Mouse (Mus musculus) CH12.LX (cell line): ENCODE measurements around the gene Doc2a. TPM values are rescaled to one million over a fixed set of nuclear protein-coding genes. Genes with fewer than 3 reads are reported as not detected.

Experiments
- DNase-seq: peaks from one replicate; pipeline ENCODE4 v3.0.0-alpha.2; 2013; ENCODE audit errors: extremely low read depth
- H3K27ac ChIP-seq: 2 replicates; pipeline ENCODE4 v1.5.1; 2012; ENCODE audit warnings: low read depth, mild to moderate bottlenecking, control low read depth, moderate library complexity; ENCODE audit not compliant: insufficient read depth
- H3K27me3 ChIP-seq: replicated peaks from 2 replicates; pipeline ENCODE3; 2012; ENCODE audit warnings: inconsistent platforms
- H3K36me3 ChIP-seq, 2 experiments: replicated peaks in 1 of 2; 2 replicates each; pipeline versions ENCODE3 to v1.6.1; 2012; ENCODE audit warnings: inconsistent platforms in 1 of 2, low read length in 1 of 2, mild to moderate bottlenecking in 1 of 2, mixed read lengths in 1 of 2, moderate library complexity in 1 of 2; ENCODE audit not compliant: control insufficient read depth in 1 of 2, insufficient read depth in 1 of 2
- H3K4me1 ChIP-seq, 2 experiments: 2 replicates each; pipeline ENCODE4 v1.6.1; 2012; ENCODE audit warnings: inconsistent platforms in 1 of 2, moderate library complexity in 1 of 2; ENCODE audit not compliant: insufficient read depth in 2 of 2, control insufficient read depth in 1 of 2
- H3K4me2 ChIP-seq: 2 replicates; pipeline ENCODE4 v1.6.1; 2012; ENCODE audit warnings: low read depth, mild to moderate bottlenecking, control low read depth; ENCODE audit not compliant: poor library complexity, insufficient read depth, severe bottlenecking
- H3K4me3 ChIP-seq, 3 experiments: fragments of 150-350 bp in 1 of 3; sonication (generic) in 1 of 3; replicated peaks in 1 of 3; 2 replicates each; pipeline versions ENCODE3 to v1.5.1; 2011 to 2012; ENCODE audit warnings: low read depth in 2 of 3, low read length in 2 of 3, mild to moderate bottlenecking in 2 of 3, moderate library complexity in 2 of 3, control low read depth in 1 of 3, improper control_type of control experiment in 1 of 3, inconsistent platforms in 1 of 3, mixed read lengths in 1 of 3; ENCODE audit not compliant: poor library complexity in 1 of 3
- H3K79me2 ChIP-seq: replicated peaks from 2 replicates; pipeline ENCODE4 v1.6.1; 2012; ENCODE audit warnings: mild to moderate bottlenecking, moderate library complexity; ENCODE audit not compliant: control insufficient read depth, poor library complexity, insufficient read depth, severe bottlenecking; ENCODE audit errors: extremely low read depth
- H3K9ac ChIP-seq: 2 replicates; pipeline ENCODE4 v1.6.1; 2012; ENCODE audit warnings: low read depth, mild to moderate bottlenecking, control low read depth, moderate library complexity; ENCODE audit not compliant: insufficient read depth
- H3K9me3 ChIP-seq: replicated peaks from 2 replicates; pipeline ENCODE3; 2012; ENCODE audit warnings: low read length, inconsistent platforms, mixed read lengths
- BHLHE40 ChIP-seq: IDR thresholded peaks from 2 replicates; pipeline ENCODE4 v1.6.1; 2011; ENCODE audit warnings: mild to moderate bottlenecking, low read depth, low read length, improper control_type of control experiment
- CHD1 ChIP-seq: IDR thresholded peaks from 2 replicates; pipeline ENCODE4 v1.6.1; 2012; ENCODE audit warnings: low read depth, low read length, improper control_type of control experiment, inconsistent platforms
- CHD2 ChIP-seq: IDR thresholded peaks from 2 replicates; pipeline ENCODE4 v1.6.1; 2011; ENCODE audit warnings: low read length, improper control_type of control experiment
- CTCF ChIP-seq, 2 experiments: IDR thresholded peaks in 1 of 2; conservative IDR thresholded peaks in 1 of 2; 2 replicates each; pipeline ENCODE4 v1.5.1; 2011 to 2012; ENCODE audit warnings: low read depth in 2 of 2, low read length in 2 of 2, improper control_type of control experiment in 1 of 2, inconsistent platforms in 1 of 2, mild to moderate bottlenecking in 1 of 2, moderate library complexity in 1 of 2
- E2F4 ChIP-seq: IDR thresholded peaks from 2 replicates; pipeline ENCODE4 v1.6.1; 2011; ENCODE audit warnings: low read depth, low read length, improper control_type of control experiment; ENCODE audit not compliant: insufficient replicate concordance
- ELF1 ChIP-seq: IDR thresholded peaks from 2 replicates; pipeline ENCODE4 v1.6.1; 2014; ENCODE audit warnings: low read depth, mild to moderate bottlenecking, inconsistent platforms, low read length, improper control_type of control experiment
- EP300 ChIP-seq: IDR thresholded peaks from 2 replicates; pipeline ENCODE4 v1.6.1; 2011; ENCODE audit warnings: low read length, improper control_type of control experiment
- ETS1 ChIP-seq: conservative IDR thresholded peaks from 2 replicates; pipeline ENCODE4 v1.6.1; 2012; ENCODE audit warnings: low read depth, mild to moderate bottlenecking, inconsistent platforms, low read length, improper control_type of control experiment, moderate library complexity
- GABPA ChIP-seq: IDR thresholded peaks from 2 replicates; pipeline ENCODE4 v1.6.1; 2012; ENCODE audit warnings: low read depth, low read length, improper control_type of control experiment, inconsistent platforms; ENCODE audit not compliant: insufficient replicate concordance
- HCFC1 ChIP-seq: IDR thresholded peaks from 2 replicates; pipeline ENCODE4 v1.6.1; 2012; ENCODE audit warnings: low read depth, mild to moderate bottlenecking, inconsistent platforms, low read length, improper control_type of control experiment
- IRF4 ChIP-seq: IDR thresholded peaks from 2 replicates; pipeline ENCODE4 v1.6.1; 2014; ENCODE audit warnings: low read depth, mild to moderate bottlenecking, inconsistent platforms, low read length, improper control_type of control experiment
- JUN ChIP-seq: IDR thresholded peaks from 2 replicates; pipeline ENCODE4 v1.6.1; 2011; ENCODE audit warnings: low read depth, mild to moderate bottlenecking, low read length, improper control_type of control experiment, moderate library complexity; ENCODE audit not compliant: insufficient read depth
- JUND ChIP-seq: conservative IDR thresholded peaks from 2 replicates; pipeline ENCODE4 v1.6.1; 2011; ENCODE audit warnings: low read depth, low read length, improper control_type of control experiment
- KAT2A ChIP-seq: IDR thresholded peaks from 2 replicates; pipeline ENCODE4 v1.6.1; 2012; ENCODE audit warnings: low read length, improper control_type of control experiment, inconsistent platforms; ENCODE audit not compliant: insufficient replicate concordance
- MAFK ChIP-seq: IDR thresholded peaks from 2 replicates; pipeline ENCODE4 v1.6.1; 2011; ENCODE audit warnings: low read length, improper control_type of control experiment; ENCODE audit not compliant: insufficient replicate concordance
- MAX ChIP-seq: IDR thresholded peaks from 2 replicates; pipeline ENCODE4 v1.6.1; 2011; ENCODE audit warnings: low read length, improper control_type of control experiment
- MAZ ChIP-seq: IDR thresholded peaks from 2 replicates; pipeline ENCODE4 v1.6.1; 2012; ENCODE audit warnings: low read depth, mild to moderate bottlenecking, inconsistent platforms, low read length, improper control_type of control experiment, moderate library complexity
- MEF2A ChIP-seq: IDR thresholded peaks from 2 replicates; pipeline ENCODE4 v1.6.1; 2014; ENCODE audit warnings: low read depth, mild to moderate bottlenecking, inconsistent platforms, low read length, improper control_type of control experiment, borderline replicate concordance
- MXI1 ChIP-seq: IDR thresholded peaks from 2 replicates; pipeline ENCODE4 v1.6.1; 2011; ENCODE audit warnings: mild to moderate bottlenecking, low read depth, low read length, improper control_type of control experiment
- MYC ChIP-seq: IDR thresholded peaks from 2 replicates; pipeline ENCODE4 v1.6.1; 2011; ENCODE audit warnings: low read depth, mild to moderate bottlenecking, improper control_type of control experiment, low read length
- NELFE ChIP-seq: IDR thresholded peaks from 2 replicates; pipeline ENCODE4 v1.6.1; 2011; ENCODE audit warnings: low read depth, low read length, improper control_type of control experiment
- NRF1 ChIP-seq: IDR thresholded peaks from 2 replicates; pipeline ENCODE4 v1.6.1; 2014; ENCODE audit warnings: low read depth, mild to moderate bottlenecking, inconsistent platforms, low read length, improper control_type of control experiment, moderate library complexity
- PAX5 ChIP-seq: IDR thresholded peaks from 2 replicates; pipeline ENCODE4 v1.6.1; 2012; ENCODE audit warnings: low read length, inconsistent platforms, mixed read lengths
- POLR2A ChIP-seq: IDR thresholded peaks from 2 replicates; pipeline ENCODE4 v1.6.1; 2011; ENCODE audit warnings: low read depth, mild to moderate bottlenecking, improper control_type of control experiment, low read length
- POLR2AphosphoS2 ChIP-seq: IDR thresholded peaks from 2 replicates; pipeline ENCODE4 v1.6.1; 2011; ENCODE audit warnings: low read depth, low read length, improper control_type of control experiment
- RAD21 ChIP-seq: IDR thresholded peaks from 2 replicates; pipeline ENCODE4 v1.6.1; 2011; ENCODE audit warnings: low read depth, mild to moderate bottlenecking, low read length, improper control_type of control experiment, moderate library complexity
- RCOR1 ChIP-seq: conservative IDR thresholded peaks from 2 replicates; pipeline ENCODE4 v1.6.1; 2012; ENCODE audit warnings: low read depth, mild to moderate bottlenecking, inconsistent platforms, low read length, improper control_type of control experiment
- SIN3A ChIP-seq: IDR thresholded peaks from 2 replicates; pipeline ENCODE4 v1.6.1; 2012; ENCODE audit warnings: low read length, improper control_type of control experiment, inconsistent platforms
- SMC3 ChIP-seq: IDR thresholded peaks from 2 replicates; pipeline ENCODE4 v1.6.1; 2011; ENCODE audit warnings: low read depth, low read length, improper control_type of control experiment
- TBP ChIP-seq: conservative IDR thresholded peaks from 2 replicates; pipeline ENCODE4 v1.6.1; 2011; ENCODE audit warnings: low read depth, low read length, improper control_type of control experiment
- TCF12 ChIP-seq: IDR thresholded peaks from 2 replicates; pipeline ENCODE4 v1.6.1; 2014; ENCODE audit warnings: low read depth, mild to moderate bottlenecking, inconsistent platforms, low read length, improper control_type of control experiment
- UBTF ChIP-seq: IDR thresholded peaks from 2 replicates; pipeline ENCODE4 v1.6.1; 2012; ENCODE audit warnings: low read depth, mild to moderate bottlenecking, inconsistent platforms, low read length, improper control_type of control experiment, moderate library complexity
- USF1 ChIP-seq: IDR thresholded peaks from 2 replicates; pipeline ENCODE4 v1.6.1; 2014; ENCODE audit warnings: low read depth, mild to moderate bottlenecking, inconsistent platforms, low read length, improper control_type of control experiment
- USF2 ChIP-seq: conservative IDR thresholded peaks from 2 replicates; pipeline ENCODE4 v1.6.1; 2011; ENCODE audit warnings: low read depth, low read length, improper control_type of control experiment
- ZC3H11A ChIP-seq: IDR thresholded peaks from 2 replicates; pipeline ENCODE4 v1.6.1; 2012; ENCODE audit warnings: low read depth, mild to moderate bottlenecking, inconsistent platforms, low read length, improper control_type of control experiment
- ZKSCAN1 ChIP-seq: IDR thresholded peaks from 2 replicates; pipeline ENCODE4 v1.6.1; 2012; ENCODE audit warnings: low read depth, inconsistent platforms, low read length, improper control_type of control experiment, borderline replicate concordance
- ZMIZ1 ChIP-seq: IDR thresholded peaks from 2 replicates; pipeline ENCODE4 v1.6.1; 2012; ENCODE audit warnings: low read depth, mild to moderate bottlenecking, inconsistent platforms, low read length, improper control_type of control experiment
- ZNF384 ChIP-seq: IDR thresholded peaks from 2 replicates; pipeline ENCODE4 v1.6.1; 2012; ENCODE audit warnings: low read depth, low read length, improper control_type of control experiment, inconsistent platforms
- dilution Hi-C: fragments of 300-500 bp; cut with MboI; formaldehyde crosslinking; loops from 2 replicates; pipeline ENCODE4 v1.14.3; 2020; ENCODE audit warnings: low sequenced_read_pairs; ENCODE audit not compliant: extremely low pct_unique_long_range_greater_than_20kb, extremely low pct_ligation_motif_present
- in situ Hi-C: fragments of 300-500 bp; cut with MboI; formaldehyde crosslinking; loops from 3 replicates; pipeline ENCODE4 v1.14.3; 2019; ENCODE audit warnings: low sequenced_read_pairs, low pct_ligation_motif_present, low pct_unique_long_range_greater_than_20kb, mixed read lengths
- polyA plus RNA-seq: library from polyadenylated mRNA; unstranded; fragments of >175 nt; gene quantifications from 2 replicates; pipeline ENCODE4 v1.2.1, GENCODE M21; 2012; ENCODE audit warnings: low read depth; ENCODE audit not compliant: insufficient read length
- total RNA-seq, 2 experiments: library from RNA; depleted of rRNA; stranded (reverse); fragments of 300-350 nt in 1 of 2; fragments of >200 nt in 1 of 2; gene quantifications; 2 replicates each; pipeline ENCODE4 v1.2.3; 2012 to 2014

Gene Doc2a
- total and polyA plus RNA-seq, 3 experiments = 1.9 TPM; not detected in 2

GRCm38 (mm10) chr7:126897390-126898101, 50.3 kb downstream of the Doc2a start:
- H3K79me2 ChIP-seq = no peaks in the 10 kb centered on the region
- no peak for TF ChIP-seq HCFC1
- no peak for TF ChIP-seq ZMIZ1
- no peak for TF ChIP-seq POLR2AphosphoS2
- TF ChIP-seq MAZ = no peak
- TF ChIP-seq ZNF384 = peak; percentile 78
- peak; percentile 55 for TF ChIP-seq ETS1
- no peak for TF ChIP-seq BHLHE40
- peak; percentile 80 for TF ChIP-seq EP300
- TF ChIP-seq ZC3H11A = no peak
- no peak for TF ChIP-seq MEF2A
- no peak for TF ChIP-seq CTCF (conservative IDR thresholded peaks at IDR 0.05 in 1 of 2, IDR thresholded peaks at IDR 0.05 in 1 of 2; ENCODE audit: low read depth in 2 of 2, low read length in 2 of 2)
- no peak for TF ChIP-seq USF2
- no peak for TF ChIP-seq RAD21
- no peak for TF ChIP-seq JUND
- no peak for TF ChIP-seq RCOR1
- TF ChIP-seq ELF1 = peak; percentile 69
- no peak for TF ChIP-seq CHD2
- peak; percentile 59; the same call in 1 of the 2 replicates for TF ChIP-seq MAX
- no peak for TF ChIP-seq GABPA
- TF ChIP-seq MAFK = no peak
- no peak for TF ChIP-seq NRF1
- TF ChIP-seq NELFE = no peak; the same call in 1 of the 2 replicates
- TF ChIP-seq TCF12 = no peak; the same call in 1 of the 2 replicates
- no peak for TF ChIP-seq PAX5
- 0 out of 2 replicates have a peak, but pooled peaks have one; percentile 46 for TF ChIP-seq TBP
- no peak for TF ChIP-seq USF1
- 0 out of 2 replicates have a peak, but pooled peaks have one; percentile 57 for TF ChIP-seq MXI1
- TF ChIP-seq ZKSCAN1 = no peak
- no peak for TF ChIP-seq SMC3
- no peak for TF ChIP-seq JUN
- peak; percentile 64; the same call in 1 of the 2 replicates for TF ChIP-seq SIN3A
- TF ChIP-seq UBTF = 0 out of 2 replicates have a peak, but pooled peaks have one; percentile 23
- no peak for TF ChIP-seq POLR2A
- TF ChIP-seq IRF4 = peak; percentile 69
- TF ChIP-seq MYC = peak; percentile 45
- TF ChIP-seq CHD1 = no peak
- TF ChIP-seq KAT2A = no peak
- no peak for TF ChIP-seq E2F4
- no peaks in the 10 kb centered on the region for H3K27me3 ChIP-seq
- in situ Hi-C loops = loop anchor here (10.0 kb wide), 1 partner anchor 193 kb away; the partner anchor contains the start of gene Coro1a
- H3K36me3 ChIP-seq = peaks cover 0 to 27% of the 10 kb centered on the region in 2 experiments
- DNase-seq = peak; percentile 71
- dilution Hi-C loops = no loop called here
- peak overlapping the region; percentile 54 for H3K27ac ChIP-seq
- H3K4me2 ChIP-seq = peak overlapping the region; percentile 89
- no peaks in the 10 kb centered on the region for H3K9me3 ChIP-seq
- peak overlapping the region; percentile 84 to 87 (median 87) for H3K4me3 ChIP-seq
- H3K4me1 ChIP-seq = peaks cover 11 to 21% of the 10 kb centered on the region in 2 experiments
- H3K9ac ChIP-seq = peak overlapping the region; percentile 74
